Comparison of ENCODE assay signal across 12 mouse cellular contexts in the genomic region with DNA sequence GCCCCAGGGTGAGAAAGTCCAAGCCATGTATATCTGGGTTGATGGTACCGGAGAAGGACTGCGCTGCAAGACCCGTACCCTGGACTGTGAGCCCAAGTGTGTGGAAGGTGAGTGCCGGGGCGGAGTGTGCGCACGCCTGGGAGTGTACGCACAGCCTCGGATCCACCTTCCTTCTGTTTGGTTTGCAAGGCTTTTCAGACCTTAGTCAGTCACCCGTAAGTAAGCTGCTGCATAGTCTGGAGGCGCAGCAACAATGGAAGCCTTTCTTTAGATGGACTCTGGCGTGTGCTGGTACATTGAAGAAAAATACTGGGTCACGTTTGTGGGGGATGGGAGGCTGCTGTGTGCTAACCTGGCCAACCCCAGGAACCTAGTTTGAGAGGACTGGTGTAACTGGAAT. TPM values are rescaled to one million over a fixed set of nuclear protein-coding genes. Genes with fewer than 3 reads are reported as not detected.
A peak's percentile ranks its signal among the peaks of the same experiment; 100 is the strongest.
DNase-seq lines count a peak whose midpoint lies in the region; ATAC-seq and TF ChIP-seq lines count a peak whose summit lies in the region.
"Had no signal": no experiment of that assay in that cellular context is flagged by ENCODE, and none has a peak within 500 bp of the region (broad histone marks: within the 10 kb centered on the region; RNA-seq: fewer than 3 reads in every experiment).

No protein-coding gene starts in this region.

- no peaks in the 10 kb centered on the region for H3K27me3 ChIP-seq in embryonic facial prominence, embryonic 12.5 days
- H3K27me3 ChIP-seq in hindbrain, postnatal 0 days (ENCODE audit: insufficient read depth, low read length) = no peaks in the 10 kb centered on the region
- H3K27me3 ChIP-seq in neural tube, embryonic 14.5 days (ENCODE audit: control insufficient read depth, insufficient read depth, low read length) = no peaks in the 10 kb centered on the region

- H3K27ac ChIP-seq in left cerebral cortex, adult 2 months = peak overlapping the region; percentile 88
- no peak overlapping the region for H3K27ac ChIP-seq in embryonic facial prominence, embryonic 12.5 days
- H3K27ac ChIP-seq in hindbrain, postnatal 0 days = no peak overlapping the region
- H3K27ac ChIP-seq in neural tube, embryonic 14.5 days (ENCODE audit: low read depth, low read length) = no peak overlapping the region

- no peak for DNase-seq in left cerebral cortex, adult 2 months (ENCODE audit: extremely low spot score in 1 of 2, low spot score in 2 of 2)
- no peak for DNase-seq in left cerebral cortex, adult 9 months (ENCODE audit: low spot score in 2 of 2)
- no peak for DNase-seq in hindbrain, postnatal 0 days (ENCODE audit: low spot score)
- DNase-seq in thymus, postnatal 4 days = no peak
- no peak for DNase-seq in right cerebral cortex, postnatal 25 days
- no peak for DNase-seq in gastrocnemius, postnatal 36 days
- DNase-seq: cerebellum, adult 11-12 months; kidney, postnatal 4 days; lung, embryonic 14.5 days had no signal

- intact Hi-C loops in left cerebral cortex, adult 2 months (cut with DNase I) = no loop called here
- intact Hi-C loops in gastrocnemius, postnatal 36 days (cut with DNase I) = no loop called here

- H3K36me3 ChIP-seq in embryonic facial prominence, embryonic 12.5 days = peaks cover 53% of the 10 kb centered on the region
- peaks cover 46% of the 10 kb centered on the region for H3K36me3 ChIP-seq in hindbrain, postnatal 0 days (ENCODE audit: insufficient read depth, low read length)
- H3K36me3 ChIP-seq in neural tube, embryonic 14.5 days (ENCODE audit: control insufficient read depth, insufficient read depth, low read length) = peaks cover 38% of the 10 kb centered on the region

- H3K9ac ChIP-seq in embryonic facial prominence, embryonic 12.5 days = no peak overlapping the region
- H3K9ac ChIP-seq in hindbrain, postnatal 0 days (replicated peaks; ENCODE audit: low read length) = peak overlapping the region; percentile 21; the same call in 1 of the 2 replicates
- peak overlapping the region; percentile 11; the same call in 1 of the 2 replicates for H3K9ac ChIP-seq in neural tube, embryonic 14.5 days (replicated peaks; ENCODE audit: low read depth, low read length)
- H3K9ac ChIP-seq: lung, embryonic 14.5 days had no signal

- no peak for ATAC-seq in embryonic facial prominence, embryonic 12.5 days (ENCODE audit: insufficient number of reproducible peaks, insufficient read depth, low FRiP score, low TSS enrichment)
- no peak for ATAC-seq in hindbrain, postnatal 0 days
- no peak for ATAC-seq in neural tube, embryonic 14.5 days (ENCODE audit: low read depth)

- peaks cover 11% of the 10 kb centered on the region; the same call in 1 of the 2 replicates for H3K4me1 ChIP-seq in embryonic facial prominence, embryonic 12.5 days
- H3K4me1 ChIP-seq in hindbrain, postnatal 0 days (ENCODE audit: insufficient read depth, low read length) = peaks cover 9% of the 10 kb centered on the region; the same call in 1 of the 2 replicates
- peaks cover 22% of the 10 kb centered on the region for H3K4me1 ChIP-seq in neural tube, embryonic 14.5 days (ENCODE audit: control insufficient read depth, insufficient read depth, low read length)

- WGBS in embryonic facial prominence, embryonic 12.5 days = 78% methylated on average over 13 of the region's 13 CpGs
- WGBS in hindbrain, postnatal 0 days = 39% methylated on average over 13 of the region's 13 CpGs
- WGBS in neural tube, embryonic 14.5 days = 38% methylated on average over 13 of the region's 13 CpGs

- no peaks in the 10 kb centered on the region for H3K9me3 ChIP-seq in embryonic facial prominence, embryonic 12.5 days
- no peaks in the 10 kb centered on the region for H3K9me3 ChIP-seq in hindbrain, postnatal 0 days (ENCODE audit: low read length)
- no peaks in the 10 kb centered on the region for H3K9me3 ChIP-seq in neural tube, embryonic 14.5 days (ENCODE audit: control insufficient read depth, low read length)

- TF ChIP-seq CTCF in left cerebral cortex, adult 2 months (IDR thresholded peaks at IDR 0.05) = no peak
- no peak for TF ChIP-seq CTCF in hindbrain, postnatal 0 days (IDR thresholded peaks at IDR 0.05; ENCODE audit: low read depth)

- peak overlapping the region; percentile 80 for H3K4me2 ChIP-seq in embryonic facial prominence, embryonic 12.5 days (replicated peaks)
- peak overlapping the region; percentile 72 for H3K4me2 ChIP-seq in hindbrain, postnatal 0 days (ENCODE audit: low read depth, low read length)
- peak overlapping the region; percentile 93 for H3K4me2 ChIP-seq in neural tube, embryonic 14.5 days (ENCODE audit: low read depth, low read length)
- H3K4me2 ChIP-seq: lung, embryonic 14.5 days had no signal

- H3K4me3 ChIP-seq in left cerebral cortex, adult 2 months = peak overlapping the region; percentile 59
- no peak overlapping the region for H3K4me3 ChIP-seq in embryonic facial prominence, embryonic 12.5 days
- peak overlapping the region; percentile 81 for H3K4me3 ChIP-seq in hindbrain, postnatal 0 days (ENCODE audit: low read length)
- H3K4me3 ChIP-seq in neural tube, embryonic 14.5 days (ENCODE audit: low read depth, low read length) = 0 out of 2 replicates have a peak overlapping the region, but pooled peaks have one; percentile 4

RNA-seq across cellular contexts. Expression of gene Teddm2, which starts 3.0 kb away (rescaled TPM):
- 1 to 10 TPM; 3.4 to 3.9 TPM for total RNA-seq in left cerebral cortex, adult 2 months (2021)
- polyA plus RNA-seq in embryonic facial prominence, embryonic 12.5 days (2016; fragmentation: Nextera tagmentation; extraction: Ambion mirVana) = 0.65 and 0.86 TPM in 2 replicates
- total RNA-seq in hindbrain, postnatal 0 days (2014; rRNA removed) = 0.72 and 1.6 TPM in 2 replicates
- polyA plus RNA-seq in hindbrain, postnatal 0 days (2015; fragmentation: Nextera tagmentation; extraction: Ambion mirVana) = 1.4 and 1.6 TPM in 2 replicates
- 1.3 TPM in 2 replicates for polyA plus RNA-seq in neural tube, embryonic 14.5 days (2014; fragmentation: Nextera tagmentation; extraction: Ambion mirVana)
- total RNA-seq in gastrocnemius, postnatal 36 days (2021) = 1 to 10 TPM; 1.6 to 2.9 TPM

RNA-seq across cellular contexts. Expression of gene Glul, which starts 3.3 kb away (rescaled TPM):
- total RNA-seq in left cerebral cortex, adult 2 months (2021) = 1,000 to 10,000 TPM; 1,896 to 2,040 TPM
- polyA plus RNA-seq in embryonic facial prominence, embryonic 12.5 days (2016; fragmentation: Nextera tagmentation; extraction: Ambion mirVana) = 107 and 117 TPM in 2 replicates
- 416 and 422 TPM in 2 replicates for total RNA-seq in hindbrain, postnatal 0 days (2014; rRNA removed)
- polyA plus RNA-seq in hindbrain, postnatal 0 days (2015; fragmentation: Nextera tagmentation; extraction: Ambion mirVana) = 308 and 349 TPM in 2 replicates
- 191 and 226 TPM in 2 replicates for polyA plus RNA-seq in neural tube, embryonic 14.5 days (2014; fragmentation: Nextera tagmentation; extraction: Ambion mirVana)
- 100 to 1,000 TPM; 354 to 444 TPM for total RNA-seq in gastrocnemius, postnatal 36 days (2021)

RNA-seq across cellular contexts. Expression of gene Teddm1a, which starts 11.5 kb away (rescaled TPM):
- total RNA-seq in left cerebral cortex, adult 2 months (2021) = not detected
- polyA plus RNA-seq in embryonic facial prominence, embryonic 12.5 days (2016; fragmentation: Nextera tagmentation; extraction: Ambion mirVana) = not detected in 2 replicates
- not detected in 2 replicates for total RNA-seq in hindbrain, postnatal 0 days (2014; rRNA removed)
- not detected in 2 replicates for polyA plus RNA-seq in hindbrain, postnatal 0 days (2015; fragmentation: Nextera tagmentation; extraction: Ambion mirVana)
- not detected in 2 replicates for polyA plus RNA-seq in neural tube, embryonic 14.5 days (2014; fragmentation: Nextera tagmentation; extraction: Ambion mirVana)
- total RNA-seq in gastrocnemius, postnatal 36 days (2021) = not detected
- polyA plus RNA-seq: heart, postnatal 0 days; lung, embryonic 14.5 days had no signal

RNA-seq across cellular contexts. Expression of gene Teddm1b, which starts 28.9 kb away (rescaled TPM):
- total RNA-seq in left cerebral cortex, adult 2 months (2021) = under 1 TPM; 0.14 to 0.18 TPM
- 0.27 and 0.37 TPM in 2 replicates for polyA plus RNA-seq in embryonic facial prominence, embryonic 12.5 days (2016; fragmentation: Nextera tagmentation; extraction: Ambion mirVana)
- not detected in 2 replicates for total RNA-seq in hindbrain, postnatal 0 days (2014; rRNA removed)
- 0.11 and 0.23 TPM in 2 replicates for polyA plus RNA-seq in hindbrain, postnatal 0 days (2015; fragmentation: Nextera tagmentation; extraction: Ambion mirVana)
- polyA plus RNA-seq in neural tube, embryonic 14.5 days (2014; fragmentation: Nextera tagmentation; extraction: Ambion mirVana) = 0.21 and 0.35 TPM in 2 replicates
- total RNA-seq in gastrocnemius, postnatal 36 days (2021) = not detected

RNA-seq across cellular contexts. Expression of gene Rgsl1, which starts 59.1 kb away (rescaled TPM):
- total RNA-seq in left cerebral cortex, adult 2 months (2021) = 1 to 10 TPM; 1.7 to 2.6 TPM
- polyA plus RNA-seq in embryonic facial prominence, embryonic 12.5 days (2016; fragmentation: Nextera tagmentation; extraction: Ambion mirVana) = 0.13 TPM in 1 of 2 replicates, not detected in the other
- 0.14 and 0.37 TPM in 2 replicates for total RNA-seq in hindbrain, postnatal 0 days (2014; rRNA removed)
- 0.31 and 0.37 TPM in 2 replicates for polyA plus RNA-seq in hindbrain, postnatal 0 days (2015; fragmentation: Nextera tagmentation; extraction: Ambion mirVana)
- 0.19 and 0.55 TPM in 2 replicates for polyA plus RNA-seq in neural tube, embryonic 14.5 days (2014; fragmentation: Nextera tagmentation; extraction: Ambion mirVana)
- under 1 TPM in 1 of 2 experiments, not detected in 1; 0.23 TPM for total RNA-seq in gastrocnemius, postnatal 36 days (2021)
- polyA plus RNA-seq: heart, postnatal 0 days; lung, embryonic 14.5 days had no signal
